Mouse (Mus musculus) bone marrow, adult 2 months (tissue): ENCODE data around the gene Zfp652. TPM values are rescaled to one million over a fixed set of nuclear protein-coding genes. Genes with fewer than 3 reads are reported as not detected.
A peak's percentile ranks its signal among the peaks of the same experiment; 100 is the strongest.

ENCODE experiments used
- H3K27ac ChIP-seq: fragments of 200-500 bp; 2 replicates; pipeline ENCODE4 v1.5.1; 2012; ENCODE audit warnings: low read depth, mild to moderate bottlenecking, control low read depth, inconsistent platforms, low read length; ENCODE audit not compliant: control insufficient read depth, poor library complexity, insufficient read depth
- H3K4me1 ChIP-seq: fragments of 200-500 bp; 2 replicates; pipeline ENCODE4 v1.6.1; 2011; ENCODE audit warnings: low read length; ENCODE audit not compliant: control insufficient read depth, insufficient read depth
- H3K4me3 ChIP-seq: fragments of 200-500 bp; replicated peaks from 2 replicates; pipeline ENCODE3; 2011; ENCODE audit warnings: mild to moderate bottlenecking, low read depth, low read length, control low read depth; ENCODE audit not compliant: control insufficient read depth
- CTCF ChIP-seq: fragments of 200-500 bp; IDR thresholded peaks from 2 replicates; pipeline ENCODE4 v1.5.1; 2011; ENCODE audit warnings: low read length, control low read depth; ENCODE audit not compliant: control insufficient read depth, insufficient read depth
- POLR2A ChIP-seq: fragments of 200-500 bp; IDR thresholded peaks from 2 replicates; pipeline ENCODE4 v1.6.1; 2011; ENCODE audit warnings: low read depth, mild to moderate bottlenecking, control low read depth, low read length, borderline replicate concordance; ENCODE audit not compliant: control insufficient read depth
- WGBS: fragments of 180-500 bp; shearing (Covaris S2); methylation state at CpG from one replicate; pipeline ENCODE4 v1.1.7; 2018; 5-methylcytosine and 5-hydroxymethylcytosine counted together
- polyA plus RNA-seq: library from polyadenylated mRNA; stranded (reverse); fragments of >200 nt; gene quantifications from 2 replicates; pipeline ENCODE4 v1.2.4, GENCODE M21; 2011; ENCODE audit warnings: low replicate concordance; ENCODE audit not compliant: missing spikeins, insufficient read depth, insufficient read length

The Zfp652 gene
- polyA plus RNA-seq, 1 experiment = 24.5 TPM

DNA sequence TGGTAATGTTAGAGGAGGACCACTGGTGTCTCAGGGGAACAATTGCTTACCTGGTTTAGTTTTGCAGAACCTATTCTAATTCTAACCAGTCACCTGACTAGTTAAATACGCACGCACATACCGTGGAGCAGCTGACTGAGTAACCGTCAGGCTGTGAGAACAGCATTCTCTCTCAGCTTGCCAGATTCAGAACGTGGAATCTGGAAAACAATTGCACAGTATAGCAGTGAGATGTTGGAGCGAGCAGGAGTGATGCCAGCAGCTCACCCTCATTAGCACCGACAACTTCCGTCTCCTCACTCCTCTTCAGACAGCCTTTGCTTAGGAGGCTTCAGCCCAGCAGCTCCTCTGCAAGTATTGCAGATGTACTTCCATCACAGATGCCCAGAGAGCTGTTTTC is 3.7 kb downstream of the Zfp652 start:
- peaks cover 2% of the 10 kb centered on the region; the same call in 1 of the 2 replicates for H3K4me1 ChIP-seq
- H3K27ac ChIP-seq = no peak overlapping the region
- 88% methylated on average over 8 of the region's 8 CpGs for WGBS
- no peak for TF ChIP-seq CTCF
- no peak for TF ChIP-seq POLR2A
- no peak overlapping the region for H3K4me3 ChIP-seq

DNA sequence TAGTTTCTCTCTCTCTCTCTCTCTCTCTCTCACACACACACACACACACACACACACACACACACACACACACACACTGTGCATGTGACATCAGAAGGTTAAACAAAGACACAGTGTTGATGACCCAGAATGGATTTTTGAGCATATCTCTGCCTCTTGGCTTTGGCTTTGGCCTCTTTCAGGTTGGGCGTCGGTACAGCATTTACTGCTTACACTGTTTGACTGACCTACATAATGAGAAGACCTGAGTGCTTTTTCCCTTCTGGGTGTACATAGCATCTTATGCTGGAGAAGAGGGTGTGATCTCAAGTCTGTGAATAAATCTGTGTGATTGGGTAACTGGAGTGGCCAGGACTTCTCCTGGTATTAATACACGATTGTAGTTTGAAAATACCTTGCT is 6.9 kb downstream of the Zfp652 start:
- Histone ChIP-seq H3K27ac (no peak overlapping the region), H3K4me3 (no peak overlapping the region), H3K4me1 (peaks cover 2% of the 10 kb centered on the region; the same call in 1 of the 2 replicates)
- TF ChIP-seq POLR2A = no peak
- TF ChIP-seq CTCF = no peak
- WGBS = 85% methylated on average over 3 of the region's 3 CpGs

DNA sequence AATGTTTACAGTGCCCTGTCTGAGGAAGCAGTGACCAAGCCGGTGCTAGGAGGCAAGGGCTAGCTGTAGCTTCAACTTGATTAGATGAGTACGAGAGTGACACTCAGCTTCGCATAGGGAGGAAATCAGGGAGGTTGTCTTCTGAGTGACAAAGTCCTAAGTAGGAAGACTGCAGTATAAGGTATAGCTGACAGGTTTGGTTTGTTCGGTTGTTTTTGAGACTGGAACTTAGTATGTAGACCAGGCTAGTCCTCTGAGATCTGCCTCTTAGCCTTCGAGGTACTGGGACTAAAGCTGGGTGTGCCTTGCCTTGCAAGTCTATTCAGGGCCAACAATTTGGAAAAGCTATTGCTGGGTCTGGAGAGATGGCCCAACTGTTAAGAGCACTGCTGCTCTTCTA is 10.8 kb downstream of the Zfp652 start, which contains the start of gene B130006D01Rik:
Gene B130006D01Rik (plus strand): TSS at position 301 of the 400 bp plus-strand sequence.
- TF ChIP-seq CTCF = no peak
- 89% methylated on average over 5 of the region's 5 CpGs for WGBS
- Histone ChIP-seq H3K4me1 (no peaks in the 10 kb centered on the region), H3K27ac (no peak within 1 kb of the TSS), H3K4me3 (no peak within 1 kb of the TSS)

DNA sequence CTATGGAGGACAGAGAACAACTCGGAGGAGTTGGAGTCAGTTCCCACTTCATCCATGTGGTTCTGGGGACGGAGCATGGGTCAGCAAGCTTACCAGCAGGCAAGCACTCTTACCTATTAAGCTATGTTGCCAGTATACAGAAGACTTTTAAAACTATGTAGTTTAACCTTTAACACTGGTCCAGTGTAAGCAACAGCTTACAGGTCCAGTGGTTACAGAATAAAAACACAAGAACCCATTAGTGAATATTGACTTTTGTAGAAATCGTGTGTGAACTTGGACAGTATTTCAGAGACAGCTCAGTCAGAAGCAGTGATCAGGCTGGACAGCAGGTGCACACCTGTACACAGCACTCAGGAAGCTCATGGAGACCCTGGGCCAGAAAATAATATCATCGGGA is 12.0 kb downstream of the Zfp652 start:
- no peaks in the 10 kb centered on the region; the same call in 1 of the 2 replicates for H3K4me1 ChIP-seq
- no peak overlapping the region for H3K4me3 ChIP-seq
- 95% methylated on average over 4 of the region's 4 CpGs for WGBS
- no peak for TF ChIP-seq CTCF
- no peak for TF ChIP-seq POLR2A
- H3K27ac ChIP-seq = no peak overlapping the region

DNA sequence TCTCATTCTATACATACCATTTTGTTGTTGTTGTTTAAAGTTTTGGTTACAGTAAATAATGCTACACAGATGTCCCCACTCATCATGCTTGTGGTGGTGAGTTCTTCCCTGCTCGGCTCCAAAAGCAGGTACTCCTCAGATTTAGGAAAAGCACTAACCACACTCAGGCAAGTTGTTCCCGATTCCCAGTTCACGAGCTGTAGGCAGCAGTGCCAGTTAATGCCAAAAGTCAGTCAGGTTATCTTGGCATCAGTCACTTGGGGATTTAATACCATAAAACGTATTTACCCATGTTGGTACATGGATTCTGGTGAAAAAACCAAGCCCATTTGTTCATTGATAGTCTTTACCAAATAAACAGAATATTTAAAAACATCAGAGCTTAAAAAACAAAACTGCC is 13.7 kb downstream of the Zfp652 start:
- TF ChIP-seq CTCF (no peak), POLR2A (no peak)
- Histone ChIP-seq H3K27ac (no peak overlapping the region), H3K4me3 (no peak overlapping the region), H3K4me1 (no peaks in the 10 kb centered on the region; the same call in 1 of the 2 replicates)
- WGBS = 72% methylated on average over 4 of the region's 4 CpGs

DNA sequence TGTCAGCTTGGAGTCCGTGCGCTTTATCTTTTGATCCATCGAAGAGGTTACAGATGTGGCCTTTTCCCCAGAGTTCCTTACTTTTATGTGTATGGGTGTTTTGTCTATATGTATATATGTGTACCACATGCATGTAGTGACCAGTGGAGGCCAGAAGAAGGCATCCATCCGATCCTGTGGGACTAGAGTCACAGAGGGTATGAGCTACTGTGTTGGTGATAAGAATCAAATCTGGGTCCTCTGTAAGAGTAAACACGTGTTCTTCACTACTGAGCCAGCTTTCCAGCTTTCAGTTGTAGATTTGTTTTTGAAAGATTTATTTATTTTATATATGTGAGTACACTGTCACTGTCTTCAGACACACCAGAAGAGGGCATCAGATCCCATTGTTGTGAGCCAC is 15.5 kb downstream of the Zfp652 start:
- no peak overlapping the region for H3K4me3 ChIP-seq
- TF ChIP-seq CTCF (no peak), POLR2A (no peak)
- H3K4me1 ChIP-seq = no peaks in the 10 kb centered on the region; the same call in 1 of the 2 replicates
- no peak overlapping the region for H3K27ac ChIP-seq
- WGBS = 73% methylated on average over 5 of the region's 5 CpGs

DNA sequence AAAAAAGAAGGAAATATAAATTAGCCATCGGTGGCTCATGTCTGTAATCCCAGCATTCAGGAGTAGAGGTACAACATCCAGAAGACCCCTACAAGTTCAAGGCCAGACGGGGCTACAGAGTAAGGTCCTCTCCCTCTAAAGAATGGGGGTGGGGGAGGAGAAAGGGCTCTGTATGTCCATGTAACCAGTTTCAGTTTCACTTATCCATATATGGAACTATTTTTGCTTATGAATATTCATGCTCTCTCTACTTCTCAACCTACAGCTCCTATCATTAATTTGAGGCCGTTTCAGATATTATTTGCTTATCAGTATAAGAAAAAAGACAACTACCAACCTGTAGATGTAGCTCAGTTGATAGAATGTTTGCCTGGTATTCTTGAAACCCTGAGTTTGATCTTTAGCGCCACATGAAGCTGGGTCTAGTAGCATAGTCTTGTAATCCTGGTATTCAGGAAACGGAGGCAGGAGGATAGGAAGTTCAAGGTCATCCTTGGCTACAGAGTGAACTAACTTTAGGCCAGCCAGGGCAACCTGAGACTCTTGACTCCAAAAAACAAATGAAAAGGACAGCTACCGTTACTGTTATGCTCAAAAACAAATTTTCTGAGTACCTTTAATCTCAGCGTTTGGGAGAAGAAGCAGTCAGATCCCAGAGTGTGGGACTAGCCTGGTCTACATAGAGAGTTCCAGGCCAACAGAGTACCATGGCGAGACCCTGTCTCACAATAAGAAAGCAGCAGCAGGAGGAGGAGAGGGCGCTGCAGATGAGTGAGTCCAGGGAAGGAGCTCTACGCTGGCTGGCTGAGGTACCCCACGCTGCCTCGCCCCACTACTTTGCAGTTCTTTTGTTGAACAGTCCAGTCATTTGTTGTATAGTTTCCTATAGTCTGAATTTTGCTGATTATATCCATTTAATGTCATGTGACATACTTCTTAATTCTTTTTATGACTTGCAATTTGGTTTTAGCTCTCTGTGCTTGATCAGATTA is 16.7 kb downstream of the Zfp652 start:
- Histone ChIP-seq H3K4me3 (peak overlapping the region; percentile 21), H3K4me1 (no peaks in the 10 kb centered on the region; the same call in 1 of the 2 replicates), H3K27ac (no peak overlapping the region)
- 55% methylated on average over 12 of the region's 12 CpGs for WGBS
- TF ChIP-seq CTCF = no peak
- no peak for TF ChIP-seq POLR2A

DNA sequence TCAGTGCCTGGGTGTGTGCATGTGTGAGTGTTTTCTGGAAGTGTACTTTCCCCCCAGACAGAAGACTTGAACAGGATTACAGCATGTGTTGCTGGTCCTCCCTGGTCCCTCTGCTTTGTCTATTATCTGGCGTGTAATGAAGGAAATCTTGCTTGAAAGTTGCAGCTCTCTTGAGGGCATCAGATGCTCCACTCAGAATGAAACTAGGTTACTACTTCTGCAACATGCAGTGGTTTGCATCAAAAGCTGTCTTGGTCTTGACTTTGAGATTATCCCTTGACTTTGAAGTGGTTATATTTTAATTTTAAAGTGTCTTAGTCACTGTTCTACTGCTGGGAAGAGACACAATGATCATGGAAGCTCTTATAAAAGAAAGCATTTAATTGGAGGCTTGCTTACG is 22.0 kb downstream of the Zfp652 start:
- Histone ChIP-seq H3K27ac (no peak overlapping the region), H3K4me1 (no peaks in the 10 kb centered on the region; the same call in 1 of the 2 replicates), H3K4me3 (no peak overlapping the region)
- TF ChIP-seq POLR2A = no peak
- TF ChIP-seq CTCF = no peak
- 87% methylated on average over 2 of the region's 2 CpGs for WGBS
